Mouse (Mus musculus) cerebellum, adult (tissue): ENCODE measurements around the gene Arf5.

ENCODE experiments used
- ATAC-seq: cut with Nextera tagmentation; 2 replicates; pipeline ENCODE4 v1.9.2; 2017; ENCODE audit warnings: mild to moderate bottlenecking, moderate library complexity, mixed read lengths; ENCODE audit not compliant: insufficient number of reproducible peaks, low FRiP score, low TSS enrichment

Arf5 gene

DNA sequence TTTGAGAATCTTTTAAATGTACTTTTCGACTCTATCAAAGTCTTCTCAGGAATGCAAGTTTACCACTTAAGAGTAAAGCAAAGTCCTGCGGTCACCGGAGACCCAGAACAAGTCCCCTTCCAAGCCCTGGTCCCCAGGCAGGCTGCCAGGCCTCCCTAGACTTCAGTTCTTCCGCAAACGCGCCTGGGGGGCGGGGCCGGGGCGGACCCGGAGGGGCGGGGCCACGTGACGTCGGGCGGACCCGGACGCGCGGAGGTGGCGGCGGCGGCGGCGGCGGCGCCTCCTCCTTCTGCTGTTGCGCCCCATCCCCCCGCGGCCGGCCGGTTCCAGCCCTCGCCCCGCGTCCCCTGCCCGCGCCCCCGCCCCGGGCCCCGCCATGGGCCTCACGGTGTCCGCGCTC, at the start of gene Arf5:
Gene Arf5, plus strand, starts transcription at position 248 of the 400 bp plus-strand sequence.
- peak; percentile 24; the same call in 1 of the 2 replicates for ATAC-seq

DNA sequence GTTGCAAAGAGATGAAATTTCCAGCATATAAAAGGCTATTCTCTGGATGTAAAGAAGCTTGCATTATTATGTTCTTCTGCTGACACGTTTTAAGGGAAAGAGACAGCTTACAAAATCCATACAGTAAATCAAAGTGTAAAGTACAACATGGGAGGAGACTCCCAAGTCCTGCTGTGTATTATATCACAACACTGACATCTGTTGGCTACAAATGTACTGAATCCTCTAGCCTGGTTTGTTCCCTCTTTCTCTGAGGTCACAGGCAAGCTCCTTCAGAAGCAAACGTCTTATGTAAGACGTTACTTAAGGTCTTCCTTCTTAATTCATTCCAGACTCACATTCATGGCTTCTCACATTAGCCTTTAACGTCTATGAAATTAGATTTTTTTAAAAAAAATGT, 41.4 kb upstream of the Arf5 start:
- ATAC-seq, result no peak

DNA sequence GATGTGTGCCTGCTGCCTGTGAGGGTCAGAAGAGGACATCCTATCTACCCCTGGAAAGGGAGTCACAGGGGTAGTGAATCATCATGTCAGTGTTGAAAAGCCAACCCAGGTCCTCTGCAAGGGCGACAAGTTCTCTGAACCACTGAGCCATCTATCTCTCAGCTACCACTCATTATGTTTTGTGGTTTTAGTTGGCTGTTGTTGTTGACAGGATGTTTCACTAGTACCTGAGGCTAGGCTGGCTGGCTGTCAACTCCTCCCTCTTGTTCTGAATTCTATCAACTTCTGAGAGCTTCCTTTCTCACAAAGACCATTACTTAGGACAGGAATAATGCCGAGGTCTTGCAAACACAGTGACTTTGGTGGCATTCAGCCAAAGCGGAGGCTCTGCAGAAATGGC, 38.2 kb upstream of the Arf5 start:
- no peak for ATAC-seq

DNA sequence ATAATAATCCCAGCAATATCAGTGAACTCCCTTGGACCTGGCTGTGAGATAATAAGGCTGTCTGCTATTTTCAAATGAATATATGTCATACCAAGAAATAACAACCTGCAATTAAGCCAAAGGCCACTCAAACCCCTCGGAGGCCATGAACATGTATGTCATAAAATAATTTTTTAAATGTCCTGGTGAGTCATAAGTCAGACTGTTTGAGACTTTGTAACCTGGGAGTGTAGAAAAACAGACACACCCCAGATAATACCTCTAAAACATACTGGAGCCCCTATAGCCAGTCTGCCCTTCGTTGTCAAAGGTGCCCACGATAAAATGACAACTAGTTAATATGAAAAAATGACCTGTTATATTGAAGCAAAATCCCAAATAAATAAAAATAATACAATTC, 34.3 kb upstream of the Arf5 start:
- no peak for ATAC-seq

DNA sequence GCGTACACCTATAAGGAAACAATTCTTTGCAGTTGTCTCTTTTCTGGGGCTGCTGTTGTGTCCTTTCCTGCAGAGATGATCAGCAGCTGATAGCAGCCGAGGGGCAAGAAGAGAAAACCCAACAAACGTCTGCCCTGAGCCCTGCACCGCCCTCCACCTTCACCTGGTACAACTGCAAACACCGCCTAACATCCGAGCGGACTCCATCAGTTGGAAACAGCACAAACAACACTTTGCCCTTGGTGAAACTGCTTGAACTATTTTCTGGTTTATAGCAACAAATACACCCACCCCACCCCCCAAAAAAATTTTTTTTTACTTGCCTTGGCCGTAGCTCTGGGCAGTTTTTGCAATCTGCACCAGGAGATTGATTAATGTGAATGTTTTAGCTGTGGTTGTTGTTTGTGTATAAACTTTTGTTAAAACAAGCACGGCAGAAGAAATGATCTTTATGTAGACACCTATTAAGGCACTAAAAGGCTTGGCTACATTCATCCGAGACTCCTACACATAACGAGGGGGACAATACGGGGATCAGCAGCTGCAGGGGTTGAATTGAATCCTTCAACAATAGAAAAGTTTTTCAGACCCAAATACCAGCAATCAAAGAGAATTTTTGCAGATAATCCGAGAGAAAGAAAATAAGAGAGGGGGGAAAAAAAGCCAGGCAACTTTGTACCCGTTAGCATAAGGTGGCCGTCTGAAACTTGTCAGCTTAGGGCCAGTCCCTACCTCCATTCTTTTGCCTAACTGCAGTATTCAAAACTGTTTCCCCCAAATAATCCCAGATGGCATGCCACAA, 27.1 kb upstream of the Arf5 start:
- ATAC-seq, result no peak

DNA sequence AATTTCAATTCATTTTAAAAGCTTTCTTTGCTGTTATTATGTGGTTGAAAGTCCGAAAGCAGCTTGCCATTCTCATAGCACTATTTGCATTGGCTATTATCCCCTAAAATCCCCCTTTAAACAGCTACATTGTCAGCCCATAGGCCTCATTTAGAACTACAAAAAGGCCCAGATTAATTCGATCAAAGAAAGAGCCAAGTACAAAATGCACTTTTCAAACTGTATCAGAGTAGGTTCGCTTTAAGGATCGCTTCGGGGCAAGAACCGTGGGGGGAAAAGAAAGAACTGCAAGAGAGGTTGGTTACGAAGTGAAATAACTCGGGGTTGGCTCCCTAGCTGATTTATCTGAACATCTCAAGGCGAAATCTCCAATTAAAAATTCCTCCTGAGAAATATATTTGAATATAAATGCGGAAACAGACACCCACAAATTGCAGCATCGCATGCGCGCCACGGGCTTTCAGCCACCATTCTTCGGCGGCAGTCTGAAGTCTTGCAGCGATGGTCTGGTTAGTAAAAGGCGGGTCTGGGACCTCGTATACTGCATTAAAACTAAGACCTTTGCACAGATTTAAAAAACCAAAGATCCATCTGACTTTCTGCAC, 26.4 kb upstream of the Arf5 start:
- ATAC-seq, result no peak

DNA sequence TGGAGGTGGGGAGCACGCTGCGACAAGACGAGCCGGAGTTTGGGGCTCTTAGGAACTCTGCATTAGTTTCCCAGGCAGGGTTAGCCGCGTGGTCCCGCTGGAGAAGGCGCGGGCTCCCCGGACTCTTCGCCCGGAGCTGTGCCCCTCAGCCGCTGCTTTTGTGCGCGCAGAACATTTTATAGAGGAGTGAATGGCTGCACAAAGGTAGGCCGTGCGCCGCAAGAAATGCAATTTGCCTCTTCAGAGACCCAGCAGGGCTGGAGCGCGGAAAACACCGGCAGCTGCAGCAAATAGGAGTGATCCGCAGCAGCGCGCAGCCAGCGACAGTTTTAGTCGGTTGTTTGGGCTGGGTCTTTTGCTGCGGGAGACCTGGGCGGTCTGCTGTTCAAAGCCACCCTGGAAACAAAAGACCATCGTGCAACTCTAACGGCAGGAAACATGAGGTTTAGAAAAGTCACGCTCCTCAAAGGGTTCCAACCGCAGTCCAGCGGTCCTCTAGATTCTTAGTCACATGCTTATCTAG, 25.6 kb upstream of the Arf5 start, which contains the start of gene Zfp800:
Gene Zfp800, minus strand, starts transcription at position 325 of the 523 bp plus-strand sequence.
- no peak for ATAC-seq

DNA sequence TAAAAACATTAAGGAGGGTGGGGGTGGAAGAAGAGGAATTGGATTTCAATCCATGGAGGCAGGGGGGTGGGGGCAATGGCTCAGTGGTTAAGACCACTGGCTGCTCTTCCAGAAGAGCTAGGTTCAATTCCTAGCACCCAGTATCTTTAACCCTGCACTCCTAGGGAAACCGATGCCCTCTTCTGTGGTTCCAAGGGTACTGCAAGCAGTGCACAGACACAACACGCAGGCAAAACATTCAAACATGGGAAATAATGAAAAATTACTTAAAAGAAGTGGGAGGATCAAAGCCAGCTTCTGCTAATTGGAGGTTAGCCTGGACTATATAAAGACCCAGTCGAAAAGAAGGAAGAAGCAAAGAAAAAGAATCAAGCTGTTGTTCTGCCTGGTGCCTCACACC, 24.6 kb upstream of the Arf5 start:
- no peak for ATAC-seq

DNA sequence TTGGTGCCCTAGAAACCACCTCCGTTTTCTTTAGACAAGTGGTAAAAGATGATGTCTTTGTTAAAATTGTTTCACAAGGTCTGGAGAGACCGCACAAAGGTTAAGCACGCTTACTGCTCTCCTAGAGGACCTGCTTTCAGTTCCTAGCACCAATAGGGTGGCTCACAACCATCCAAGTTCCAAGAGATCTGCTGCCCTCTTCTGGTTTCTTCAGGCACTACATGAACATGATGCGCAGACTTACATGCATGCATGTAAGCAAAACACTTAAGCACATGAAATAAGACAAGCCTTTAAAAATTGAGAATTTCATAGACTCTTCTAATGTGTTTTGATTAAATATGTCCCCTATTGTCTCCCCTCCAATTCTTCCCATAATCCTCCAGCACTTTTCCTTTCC, 23.6 kb upstream of the Arf5 start:
- ATAC-seq, result no peak

DNA sequence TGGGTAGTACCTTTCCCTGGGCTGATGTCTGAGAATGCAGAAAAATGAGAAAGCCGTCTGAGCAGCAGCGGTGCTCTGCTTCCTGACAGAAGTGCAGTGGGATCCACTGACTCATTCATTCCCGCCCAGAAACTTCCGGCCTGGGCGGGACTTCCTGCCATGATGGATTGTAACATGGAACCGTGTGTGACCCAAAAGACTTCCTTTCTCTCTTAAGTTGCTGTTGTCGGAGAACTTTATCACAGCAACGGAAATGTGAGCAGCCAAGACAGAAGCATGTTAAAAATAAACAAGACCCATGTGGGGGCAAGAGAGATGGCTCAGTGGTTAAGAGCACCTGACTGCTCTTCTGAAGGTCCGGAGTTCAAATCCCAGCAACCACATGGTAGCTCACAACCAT, 13.3 kb upstream of the Arf5 start:
- no peak for ATAC-seq

DNA sequence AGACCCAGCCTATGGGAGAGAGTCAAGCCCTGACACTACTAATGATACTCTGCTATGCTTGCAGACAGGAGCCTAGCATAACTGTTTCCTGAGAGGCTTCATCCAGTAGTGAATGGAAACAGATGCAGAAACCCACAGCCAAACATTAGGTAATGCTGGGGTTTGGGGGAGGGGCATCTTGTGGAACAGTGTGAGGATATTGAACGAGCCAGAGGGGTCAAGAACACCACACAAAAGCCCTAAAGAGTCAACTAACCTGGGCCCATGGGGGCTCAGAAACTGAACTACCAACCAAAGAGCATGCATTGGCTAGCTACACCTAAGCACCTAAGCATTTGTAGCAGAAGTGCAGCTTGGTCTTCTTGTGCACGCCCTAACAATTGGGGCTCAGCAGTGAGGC, 12.1 kb upstream of the Arf5 start:
- no peak for ATAC-seq

DNA sequence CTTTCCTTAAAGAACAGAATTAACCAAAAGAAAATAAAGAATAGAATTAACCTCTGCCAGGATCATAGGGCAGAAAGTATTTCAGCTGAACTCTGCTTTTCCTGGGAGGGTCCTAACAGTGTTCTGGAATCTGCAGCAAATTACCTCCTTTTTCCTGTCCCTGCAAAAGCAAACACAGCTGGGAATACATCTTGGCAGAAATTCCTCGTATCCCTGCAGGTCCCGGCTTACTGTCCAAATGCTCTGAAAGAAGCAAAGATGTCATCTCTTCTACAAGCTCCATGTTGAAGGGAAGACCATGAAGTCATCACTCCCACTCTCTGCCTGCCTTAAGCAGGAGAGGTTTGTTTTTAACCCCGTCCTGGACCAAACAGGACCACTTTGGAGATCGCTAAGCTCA, 6.4 kb upstream of the Arf5 start:
- no peak for ATAC-seq

DNA sequence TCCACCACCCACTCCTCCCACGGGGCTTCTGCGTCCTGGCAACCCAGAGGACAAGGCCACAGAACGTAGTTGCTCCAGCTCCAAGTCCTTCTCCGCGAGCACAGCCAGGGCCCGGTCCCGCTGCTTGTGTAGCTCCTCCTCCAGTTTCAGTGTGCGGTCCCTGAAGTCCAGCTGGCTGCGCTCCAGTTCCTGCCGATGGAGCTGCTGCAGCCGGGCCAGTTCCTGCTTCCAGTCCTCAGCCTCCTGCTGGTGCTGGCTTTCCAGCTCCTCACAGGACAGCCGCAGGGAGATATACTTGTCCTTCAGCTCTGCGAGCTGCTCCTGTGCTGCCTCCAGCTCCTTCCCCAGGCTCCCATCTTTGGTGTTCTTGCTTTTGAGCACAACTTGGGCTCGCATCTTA, 4.9 kb upstream of the Arf5 start:
- ATAC-seq, result peak; percentile 21; the same call in 1 of the 2 replicates

DNA sequence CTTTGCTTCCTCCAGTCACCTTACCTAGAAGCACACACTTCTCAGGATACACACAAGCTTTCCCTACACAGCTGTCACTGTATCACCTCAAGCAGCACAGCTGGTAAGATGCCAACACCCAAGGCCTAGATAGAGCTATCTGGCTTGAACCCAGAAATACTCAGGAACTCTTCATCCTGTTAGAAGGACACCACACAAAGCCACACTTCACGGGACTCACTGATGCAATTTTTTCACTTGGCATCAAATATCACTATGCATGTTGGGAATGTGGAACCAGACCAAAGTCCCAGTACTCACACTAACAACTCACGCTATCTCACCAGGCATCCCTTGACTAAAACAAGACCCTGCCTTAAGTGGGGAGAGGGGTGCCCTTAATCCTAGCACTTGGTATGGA, 3.7 kb upstream of the Arf5 start:
- no peak for ATAC-seq

DNA sequence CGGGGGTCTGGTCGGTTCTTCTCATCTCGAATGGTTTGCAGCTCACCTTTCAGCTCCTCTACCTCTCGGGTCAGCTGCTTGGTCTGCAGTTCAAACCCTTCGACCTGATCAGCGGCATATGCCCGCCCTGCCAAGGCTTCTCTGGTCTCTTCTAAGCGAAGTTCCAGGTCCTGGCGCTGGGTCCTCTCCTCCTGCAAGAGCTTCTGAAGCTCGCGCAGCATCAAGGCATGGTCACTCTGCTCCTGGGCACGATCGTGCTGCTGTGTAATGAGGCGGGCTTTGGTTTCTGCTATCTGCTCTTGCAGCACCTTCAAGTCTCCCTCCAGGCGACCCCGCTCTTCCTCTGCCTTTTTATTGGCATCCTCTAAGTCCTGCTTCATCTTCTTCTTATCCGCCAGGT, 3.0 kb upstream of the Arf5 start:
- ATAC-seq, result no peak

DNA sequence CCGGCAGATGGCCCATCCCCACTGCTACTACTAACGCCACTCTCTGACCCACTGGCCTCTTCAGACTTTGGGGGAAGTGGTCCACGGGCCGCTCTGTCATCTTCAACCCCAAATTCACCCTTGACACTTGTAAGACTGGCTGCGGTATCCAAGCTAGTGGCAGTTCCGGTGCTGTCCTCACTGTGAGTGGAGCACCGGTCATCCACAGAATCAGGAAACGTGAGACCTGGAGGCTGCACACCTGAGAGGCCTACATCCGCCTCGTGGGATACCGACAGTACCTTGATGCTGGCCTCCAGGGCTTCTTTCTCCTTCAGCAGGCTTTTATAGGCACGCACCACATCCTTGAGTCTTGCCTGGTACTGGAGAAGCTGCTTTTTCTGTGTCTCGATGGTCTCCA, 2.5 kb upstream of the Arf5 start:
- no peak for ATAC-seq

DNA sequence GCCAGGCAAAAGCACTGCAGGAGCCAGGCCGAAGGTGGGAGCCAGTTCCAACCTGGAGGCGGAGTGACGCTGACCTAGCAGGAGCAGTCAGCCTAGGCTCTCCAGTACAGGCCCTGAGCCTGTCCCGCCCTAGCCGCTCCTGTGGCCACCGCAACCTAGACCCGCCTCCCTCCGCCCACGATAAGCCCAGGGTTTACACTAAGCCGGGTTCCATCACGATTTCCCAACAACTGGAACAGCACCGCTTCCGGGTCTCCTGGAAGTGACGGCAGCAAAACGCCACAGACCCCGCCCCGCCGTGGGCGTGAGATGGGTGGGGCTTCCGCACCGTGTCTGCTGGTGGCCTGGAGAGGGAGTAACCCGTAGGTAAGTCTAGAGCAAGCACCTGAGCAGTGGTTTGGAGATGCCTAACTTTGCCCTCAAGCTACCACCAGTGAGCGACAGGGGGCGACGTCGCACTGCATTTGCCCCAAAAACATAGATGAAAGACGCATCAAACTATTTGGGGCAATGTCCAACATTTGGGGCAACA, 1.8 kb upstream of the Arf5 start:
- peak; percentile 81 for ATAC-seq

DNA sequence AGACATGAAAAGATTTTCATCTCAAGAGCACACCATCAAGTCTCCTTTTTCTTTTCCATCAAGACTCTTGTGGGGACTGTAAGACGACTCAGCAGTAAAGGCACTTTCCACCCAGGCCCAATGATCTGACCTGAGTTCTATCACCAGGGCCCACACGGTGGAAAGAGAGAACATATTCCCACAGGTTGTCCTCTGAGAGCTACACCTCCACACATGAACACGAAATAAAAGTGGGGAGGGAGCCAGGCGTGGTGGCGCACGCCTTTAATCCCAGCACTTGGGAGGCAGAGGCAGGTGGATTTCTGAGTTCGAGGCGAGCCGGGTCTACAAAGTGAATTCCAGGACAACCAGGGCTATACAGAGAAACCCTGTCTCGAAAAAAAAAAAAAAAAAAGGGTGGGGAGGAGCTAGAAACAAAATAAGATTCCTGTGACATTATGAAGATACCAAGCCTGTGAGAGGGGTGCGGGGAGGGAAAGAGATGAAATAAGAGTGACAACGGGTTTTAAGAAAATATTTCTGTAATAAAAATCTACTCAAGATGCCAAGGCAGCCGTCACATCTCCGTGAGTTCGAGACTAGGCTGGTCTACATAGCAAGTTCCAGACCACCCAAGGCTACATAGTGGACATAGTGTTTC, 589 bp upstream of the Arf5 start:
- no peak for ATAC-seq

DNA sequence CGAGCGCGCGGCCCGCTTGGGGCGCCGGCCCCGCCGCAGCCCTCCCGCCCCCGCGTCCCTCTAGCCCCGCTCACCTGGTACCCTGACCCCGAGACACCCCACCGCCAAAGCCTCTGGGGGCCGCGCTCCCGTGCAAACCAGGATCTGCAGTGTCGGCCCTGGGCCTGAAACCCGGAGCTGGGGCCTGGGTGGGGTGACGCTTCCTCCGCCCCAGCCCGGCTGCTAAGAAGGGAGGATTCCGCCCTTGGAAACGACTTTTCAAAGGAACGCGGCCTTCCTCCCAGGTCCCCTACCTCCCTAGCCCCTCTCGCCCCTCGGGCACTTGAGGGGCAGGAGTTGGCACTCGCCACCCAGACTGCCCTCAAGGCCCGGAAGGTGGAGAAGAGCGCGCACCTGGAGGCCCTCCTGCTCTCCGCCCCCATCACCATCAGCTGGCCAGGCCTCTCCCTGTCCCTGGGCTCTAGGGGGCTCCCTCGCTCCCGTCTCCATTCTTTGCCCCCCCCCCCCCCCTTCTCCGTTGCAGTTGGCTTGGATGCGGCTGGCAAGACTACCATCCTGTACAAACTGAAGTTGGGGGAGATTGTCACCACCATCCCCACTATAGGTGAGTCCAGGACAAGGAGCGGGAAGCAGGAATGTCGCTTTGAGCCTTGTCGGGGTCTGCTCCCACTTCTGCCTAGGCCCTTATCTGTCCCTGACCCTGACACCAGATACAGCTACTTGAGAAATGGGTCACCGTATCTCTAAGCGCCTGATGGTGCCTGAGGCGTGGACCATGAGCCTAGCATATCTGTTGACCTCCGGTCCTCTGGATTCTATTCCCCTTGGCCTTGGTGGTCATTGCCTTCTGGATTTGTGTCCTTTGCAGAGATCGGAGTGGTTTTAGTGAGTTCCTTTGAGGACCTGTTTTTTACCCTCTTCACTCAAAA, 671 bp downstream of the Arf5 start:
- peak; percentile 36 for ATAC-seq

DNA sequence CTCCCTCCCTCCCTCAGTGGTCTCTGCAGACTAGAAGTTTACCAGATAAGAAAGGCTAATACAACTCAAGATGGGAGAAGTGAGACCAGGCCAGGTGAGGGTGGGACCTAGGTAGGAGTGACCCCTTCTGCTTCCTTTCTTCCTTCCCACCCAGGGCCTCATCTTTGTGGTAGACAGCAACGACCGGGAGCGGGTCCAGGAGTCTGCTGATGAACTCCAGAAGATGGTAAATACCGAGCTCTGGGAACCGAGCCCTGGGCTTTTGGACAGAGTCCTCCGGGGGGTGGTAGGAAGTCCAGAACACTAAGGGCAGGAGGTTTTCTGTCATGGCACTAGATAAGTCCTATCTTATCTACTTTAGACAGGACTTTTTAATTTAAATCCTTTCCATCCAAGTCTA, 1.7 kb downstream of the Arf5 start:
- no peak for ATAC-seq
